Mouse (Mus musculus): ENCODE data around the gene Smyd3. TPM values are rescaled to one million over a fixed set of nuclear protein-coding genes. Genes with fewer than 3 reads are reported as not detected.

Gene Smyd3
- total and polyA plus RNA-seq, 2 experiments from 2014 or later = 15.8 to 28.4 TPM

- Histone ChIP-seq H3K4me3 (ENCODE audit: low read depth, low read length) (no peak overlapping the region), H3K36me3 (ENCODE audit: insufficient read depth, low read length) (no peaks in the 10 kb centered on the region), H3K27me3 (ENCODE audit: insufficient read depth, low read length) (no peaks in the 10 kb centered on the region), H3K4me2 (ENCODE audit: low read depth, low read length, poor library complexity, severe bottlenecking) (peak overlapping the region; percentile 13; the same call in 1 of the 2 replicates), H3K9me3 (ENCODE audit: low read length) (no peaks in the 10 kb centered on the region), H3K9ac (replicated peaks; ENCODE audit: low read length, poor library complexity, severe bottlenecking) (no peak overlapping the region), H3K4me1 (ENCODE audit: insufficient read depth, low read length) (no peaks in the 10 kb centered on the region; the same call in 1 of the 2 replicates), H3K27ac (ENCODE audit: low read depth, low read length) (no peak overlapping the region)
- TF ChIP-seq CTCF (IDR thresholded peaks at IDR 0.05) = no peak
- ATAC-seq (ENCODE audit: low FRiP score) (peak; percentile 62), DNase-seq (ENCODE audit: low spot score) (peak; percentile 79)
- WGBS = 30% methylated on average over 17 of the region's 17 CpGs
Measured at GRCm38 (mm10) chr1:179446127-179446844, 71.6 kb downstream of the Smyd3 start.

GRCm38 (mm10) chr1:179443835-179444234 lies 74.0 kb downstream of the Smyd3 start:
- ATAC-seq (ENCODE audit: low FRiP score) (no peak), DNase-seq (ENCODE audit: low spot score) (no peak)
- no peaks in the 10 kb centered on the region for H3K36me3 ChIP-seq (ENCODE audit: insufficient read depth, low read length)
- no peak overlapping the region for H3K4me2 ChIP-seq (ENCODE audit: low read depth, low read length, poor library complexity, severe bottlenecking)
- no peaks in the 10 kb centered on the region for H3K9me3 ChIP-seq (ENCODE audit: low read length)
- TF ChIP-seq CTCF (IDR thresholded peaks at IDR 0.05) = no peak
- no peaks in the 10 kb centered on the region for H3K27me3 ChIP-seq (ENCODE audit: insufficient read depth, low read length)
- H3K4me3 ChIP-seq (ENCODE audit: low read depth, low read length) = no peak overlapping the region
- no peak overlapping the region for H3K27ac ChIP-seq (ENCODE audit: low read depth, low read length)
- H3K4me1 ChIP-seq (ENCODE audit: insufficient read depth, low read length) = no peaks in the 10 kb centered on the region; the same call in 1 of the 2 replicates
- no peak overlapping the region for H3K9ac ChIP-seq (replicated peaks; ENCODE audit: low read length, poor library complexity, severe bottlenecking)
- 86% methylated on average over 13 of the region's 13 CpGs for WGBS

GRCm38 (mm10) chr1:179443423-179443822 lies 74.4 kb downstream of the Smyd3 start:
- Histone ChIP-seq H3K27ac (ENCODE audit: low read depth, low read length) (no peak overlapping the region), H3K4me3 (ENCODE audit: low read depth, low read length) (no peak overlapping the region), H3K4me1 (ENCODE audit: insufficient read depth, low read length) (no peaks in the 10 kb centered on the region; the same call in 1 of the 2 replicates), H3K4me2 (ENCODE audit: low read depth, low read length, poor library complexity, severe bottlenecking) (no peak overlapping the region), H3K9ac (replicated peaks; ENCODE audit: low read length, poor library complexity, severe bottlenecking) (no peak overlapping the region), H3K27me3 (ENCODE audit: insufficient read depth, low read length) (no peaks in the 10 kb centered on the region), H3K36me3 (ENCODE audit: insufficient read depth, low read length) (no peaks in the 10 kb centered on the region), H3K9me3 (ENCODE audit: low read length) (no peaks in the 10 kb centered on the region)
- no peak for TF ChIP-seq CTCF (IDR thresholded peaks at IDR 0.05)
- DNase-seq (ENCODE audit: low spot score) (no peak), ATAC-seq (ENCODE audit: low FRiP score) (no peak)
- WGBS = 74% methylated on average over 8 of the region's 8 CpGs

GRCm38 (mm10) chr1:179436596-179436995 lies 81.2 kb downstream of the Smyd3 start:
- TF ChIP-seq CTCF (IDR thresholded peaks at IDR 0.05) = no peak
- 76% methylated on average over 11 of the region's 11 CpGs for WGBS

GRCm38 (mm10) chr1:179434443-179435260 lies 83.2 kb downstream of the Smyd3 start:
- Histone ChIP-seq H3K27me3 (ENCODE audit: insufficient read depth, low read length) (no peaks in the 10 kb centered on the region), H3K36me3 (ENCODE audit: insufficient read depth, low read length) (no peaks in the 10 kb centered on the region), H3K4me3 (ENCODE audit: low read depth, low read length) (no peak overlapping the region), H3K4me2 (ENCODE audit: low read depth, low read length, poor library complexity, severe bottlenecking) (no peak overlapping the region), H3K9me3 (ENCODE audit: low read length) (no peaks in the 10 kb centered on the region), H3K9ac (replicated peaks; ENCODE audit: low read length, poor library complexity, severe bottlenecking) (no peak overlapping the region), H3K27ac (ENCODE audit: low read depth, low read length) (no peak overlapping the region), H3K4me1 (ENCODE audit: insufficient read depth, low read length) (no peaks in the 10 kb centered on the region)
- ATAC-seq (ENCODE audit: low FRiP score) = no peak
- no peak for DNase-seq (ENCODE audit: low spot score)
- WGBS = 91% methylated on average over 11 of the region's 11 CpGs
- no peak for TF ChIP-seq CTCF (IDR thresholded peaks at IDR 0.05)

More at GRCm38 (mm10) chr1:179436596-179436995, 81.2 kb downstream of the Smyd3 start:
- Histone ChIP-seq H3K9ac (replicated peaks; ENCODE audit: low read length, poor library complexity, severe bottlenecking) (no peak overlapping the region), H3K27me3 (ENCODE audit: insufficient read depth, low read length) (no peaks in the 10 kb centered on the region), H3K4me3 (ENCODE audit: low read depth, low read length) (no peak overlapping the region), H3K27ac (ENCODE audit: low read depth, low read length) (no peak overlapping the region), H3K4me1 (ENCODE audit: insufficient read depth, low read length) (no peaks in the 10 kb centered on the region), H3K4me2 (ENCODE audit: low read depth, low read length, poor library complexity, severe bottlenecking) (no peak overlapping the region), H3K36me3 (ENCODE audit: insufficient read depth, low read length) (no peaks in the 10 kb centered on the region), H3K9me3 (ENCODE audit: low read length) (no peaks in the 10 kb centered on the region)
- ATAC-seq (ENCODE audit: low FRiP score) = no peak
- DNase-seq (ENCODE audit: low spot score) = no peak

- Histone ChIP-seq H3K27ac (ENCODE audit: low read depth, low read length) (no peak overlapping the region), H3K4me2 (ENCODE audit: low read depth, low read length, poor library complexity, severe bottlenecking) (no peak overlapping the region), H3K9ac (replicated peaks; ENCODE audit: low read length, poor library complexity, severe bottlenecking) (no peak overlapping the region), H3K4me3 (ENCODE audit: low read depth, low read length) (no peak overlapping the region), H3K9me3 (ENCODE audit: low read length) (no peaks in the 10 kb centered on the region), H3K27me3 (ENCODE audit: insufficient read depth, low read length) (no peaks in the 10 kb centered on the region), H3K4me1 (ENCODE audit: insufficient read depth, low read length) (no peaks in the 10 kb centered on the region), H3K36me3 (ENCODE audit: insufficient read depth, low read length) (no peaks in the 10 kb centered on the region)
- 92% methylated on average over 7 of the region's 7 CpGs for WGBS
- no peak for ATAC-seq (ENCODE audit: low FRiP score)
- DNase-seq (ENCODE audit: low spot score) = no peak
- no peak for TF ChIP-seq CTCF (IDR thresholded peaks at IDR 0.05)
Measured at GRCm38 (mm10) chr1:179433828-179434227, 84.0 kb downstream of the Smyd3 start.

Data from midbrain, postnatal 0 days (tissue).